Mouse (Mus musculus) mature B cell (primary cell): ENCODE measurements around the gene Lgals3bp.

Source experiments
- in situ Hi-C: fragments of 300-500 bp; cut with MboI; formaldehyde crosslinking; loops from 2 replicates; pipeline ENCODE4 v1.14.3; 2019

The Lgals3bp gene

DNA sequence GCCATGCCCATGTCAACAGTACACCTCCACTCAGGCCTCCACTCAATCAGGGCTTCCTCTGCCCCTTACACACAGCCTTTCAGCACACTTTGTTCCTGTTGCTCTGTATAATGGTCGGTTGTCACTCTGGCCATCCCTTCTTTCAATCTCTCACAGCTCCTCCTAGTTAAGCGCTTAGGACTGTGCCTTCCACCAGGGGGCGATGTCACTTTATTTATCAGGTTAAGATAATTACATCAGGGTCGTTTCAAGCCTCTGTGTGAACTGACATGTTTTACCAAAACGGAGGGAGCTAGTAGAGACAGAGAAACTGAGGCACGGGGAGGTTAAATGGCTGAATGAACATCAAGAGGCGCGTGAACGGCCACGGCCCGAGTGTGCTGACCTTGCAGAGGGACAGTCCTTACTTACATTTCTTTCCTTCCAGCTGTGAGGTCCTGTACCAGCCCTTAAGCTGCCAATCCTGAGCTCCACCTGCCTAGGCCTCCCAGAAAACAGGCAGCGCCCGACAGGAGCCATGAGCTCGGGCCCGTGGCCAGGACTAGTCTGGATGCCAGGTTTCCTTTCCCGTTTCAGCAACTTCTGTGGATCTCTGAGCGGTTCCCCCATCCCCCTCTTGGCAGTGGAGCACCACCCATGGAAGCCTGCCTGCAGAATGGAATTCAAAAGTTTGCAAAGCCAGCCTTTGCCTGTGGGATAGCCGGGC, 21.5 kb upstream of the Lgals3bp start:
- in situ Hi-C loops, result no loop called here

- in situ Hi-C loops, result no loop called here
Observed at GRCm38 (mm10) chr11:118420261-118420660, 18.4 kb upstream of the Lgals3bp start.

- in situ Hi-C loops, result no loop called here
Observed at GRCm38 (mm10) chr11:118418834-118419504, 17.1 kb upstream of the Lgals3bp start, which contains the start of gene Cant1. Cant1 (minus strand) TSS chr11:118419086.

GRCm38 (mm10) chr11:118418442-118418833, 16.5 kb upstream of the Lgals3bp start:
- in situ Hi-C loops, result no loop called here

DNA sequence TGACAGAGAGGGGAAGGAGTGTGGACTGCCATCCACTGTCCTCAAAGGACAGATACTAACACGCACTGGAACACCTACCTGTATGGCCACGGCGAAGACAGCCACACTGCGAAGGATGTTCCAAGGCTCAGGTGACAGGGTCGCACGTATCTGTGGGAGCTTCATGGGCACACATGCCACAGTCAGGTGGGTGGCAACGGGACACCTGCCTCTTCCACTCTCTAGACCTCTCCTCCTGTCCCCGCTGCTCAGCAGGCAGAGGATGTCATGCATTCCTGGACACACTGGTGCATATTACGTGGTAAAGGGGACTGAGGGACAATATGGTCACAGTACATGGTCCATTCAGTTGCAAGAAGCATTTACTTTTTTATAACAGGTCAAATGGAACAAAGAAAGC, 15.6 kb upstream of the Lgals3bp start:
- in situ Hi-C loops, result no loop called here

DNA sequence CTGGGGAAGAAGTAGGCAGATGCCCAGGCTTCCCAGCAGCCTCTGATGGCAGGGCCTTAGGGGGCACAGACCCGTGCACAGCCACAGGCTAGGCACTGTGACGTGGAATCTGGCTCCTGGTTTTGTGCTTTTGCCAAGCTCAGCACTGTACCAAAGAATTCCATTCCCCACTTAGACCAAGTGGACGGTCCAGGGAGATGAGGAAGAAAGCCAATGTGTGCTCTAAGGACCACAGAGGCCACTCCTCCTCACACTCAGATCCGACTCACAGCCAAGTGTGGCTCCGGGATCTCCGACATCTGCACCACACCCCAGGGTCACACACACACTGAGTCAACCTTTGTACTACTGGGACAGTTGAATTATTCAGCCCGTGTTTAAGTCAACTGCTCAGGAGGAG, 14.2 kb upstream of the Lgals3bp start:
- in situ Hi-C loops, result no loop called here

- in situ Hi-C loops, result no loop called here
Observed at GRCm38 (mm10) chr11:118415630-118416029, 13.7 kb upstream of the Lgals3bp start.

DNA sequence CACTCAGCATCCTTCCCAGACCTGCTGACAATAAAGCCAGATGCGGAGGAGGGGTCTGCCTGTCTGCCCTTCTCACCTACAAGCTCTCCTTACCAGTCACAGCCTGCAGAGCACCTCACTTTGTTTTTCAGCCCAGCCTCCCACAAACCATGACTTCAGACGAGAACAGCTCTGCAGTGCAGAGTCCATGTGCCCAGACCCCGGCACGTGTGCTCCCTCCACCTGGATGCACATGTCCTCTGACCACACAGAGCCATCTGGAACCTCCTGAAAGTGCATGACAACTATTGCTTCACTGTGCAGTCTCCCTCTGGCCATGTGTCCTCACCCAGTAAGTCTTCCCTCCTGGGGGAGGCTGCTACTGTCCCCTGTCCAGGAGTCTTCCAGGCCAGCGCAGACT, 12.4 kb upstream of the Lgals3bp start:
- in situ Hi-C loops, result no loop called here

- in situ Hi-C loops, result no loop called here
Observed at GRCm38 (mm10) chr11:118413055-118413454, 11.2 kb upstream of the Lgals3bp start.

DNA sequence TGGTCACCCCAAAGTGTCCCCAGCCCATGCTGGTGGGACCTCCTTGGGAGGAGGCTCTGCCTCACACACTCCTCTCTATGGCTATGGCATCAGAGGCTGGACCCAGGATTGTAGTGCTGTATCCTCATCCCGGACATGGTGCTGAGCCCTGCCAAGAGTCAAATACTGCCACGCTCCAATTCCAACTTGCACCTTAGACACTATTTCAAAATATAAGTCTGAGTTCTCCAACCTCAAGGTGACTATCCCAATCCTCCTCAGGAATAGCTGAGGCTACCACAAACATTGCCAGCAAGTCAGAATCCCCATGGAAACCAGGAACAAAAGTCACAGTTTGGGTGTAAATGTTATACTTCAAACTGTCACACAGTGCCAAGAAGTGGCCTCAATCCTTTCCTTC, 10.7 kb upstream of the Lgals3bp start:
- in situ Hi-C loops, result no loop called here

DNA sequence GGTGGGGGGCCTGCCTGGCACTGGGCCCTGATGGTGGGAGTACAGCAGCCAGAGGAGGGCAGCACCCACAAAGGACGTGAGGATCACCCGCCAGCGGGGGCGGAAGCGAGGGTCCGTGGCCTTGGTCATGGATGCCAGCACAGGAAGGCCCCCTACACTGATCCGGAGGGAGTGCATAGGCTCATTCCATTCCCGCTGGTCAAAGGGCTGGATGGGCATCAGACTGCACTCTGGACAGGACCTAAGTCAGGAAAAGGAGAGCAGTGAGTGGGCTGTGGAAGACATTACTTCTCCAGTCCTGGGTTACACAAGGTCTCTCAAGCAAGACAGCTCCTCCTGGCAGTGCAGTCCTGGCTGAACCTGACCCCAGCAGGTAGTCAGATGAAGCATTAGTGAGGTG, 9.4 kb upstream of the Lgals3bp start:
- in situ Hi-C loops, result no loop called here

DNA sequence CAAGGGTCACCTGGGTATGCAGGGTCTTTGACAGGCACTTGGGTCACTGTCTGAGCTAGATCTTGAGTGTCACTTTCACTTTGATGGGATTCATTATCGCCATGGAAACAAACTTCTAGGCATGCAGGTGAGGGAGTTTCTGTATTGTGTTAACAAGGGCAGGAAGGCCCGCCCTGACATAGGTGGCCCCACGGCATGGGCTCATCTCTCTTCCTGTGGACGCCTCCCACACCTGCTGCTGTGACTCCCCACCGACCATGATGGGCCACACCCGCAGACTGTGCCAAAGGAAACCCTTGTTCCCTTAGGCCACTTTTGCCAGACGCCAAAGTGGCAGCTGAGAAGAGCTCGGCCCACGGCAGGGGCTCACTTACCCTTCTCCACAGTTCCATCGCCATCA, 8.6 kb upstream of the Lgals3bp start:
- in situ Hi-C loops, result no loop called here

DNA sequence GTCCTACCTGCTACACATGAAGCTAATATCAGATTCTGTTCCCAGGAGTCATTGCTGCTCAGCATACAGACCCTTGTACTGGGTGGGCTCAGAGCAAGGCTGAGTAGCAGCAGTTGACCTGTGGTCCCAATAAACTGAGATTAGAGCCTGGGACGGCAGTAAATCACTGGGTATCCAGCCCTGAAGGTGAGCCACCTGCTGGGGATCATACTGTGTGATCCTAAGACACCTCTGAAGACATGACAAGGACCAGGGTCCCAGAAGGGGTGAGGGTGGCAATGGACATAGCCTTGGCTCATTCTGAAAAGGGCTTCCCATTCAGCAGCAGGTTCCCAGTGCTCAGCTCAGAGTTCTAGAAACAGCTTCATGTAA, 8.2 kb upstream of the Lgals3bp start:
- in situ Hi-C loops, result no loop called here

DNA sequence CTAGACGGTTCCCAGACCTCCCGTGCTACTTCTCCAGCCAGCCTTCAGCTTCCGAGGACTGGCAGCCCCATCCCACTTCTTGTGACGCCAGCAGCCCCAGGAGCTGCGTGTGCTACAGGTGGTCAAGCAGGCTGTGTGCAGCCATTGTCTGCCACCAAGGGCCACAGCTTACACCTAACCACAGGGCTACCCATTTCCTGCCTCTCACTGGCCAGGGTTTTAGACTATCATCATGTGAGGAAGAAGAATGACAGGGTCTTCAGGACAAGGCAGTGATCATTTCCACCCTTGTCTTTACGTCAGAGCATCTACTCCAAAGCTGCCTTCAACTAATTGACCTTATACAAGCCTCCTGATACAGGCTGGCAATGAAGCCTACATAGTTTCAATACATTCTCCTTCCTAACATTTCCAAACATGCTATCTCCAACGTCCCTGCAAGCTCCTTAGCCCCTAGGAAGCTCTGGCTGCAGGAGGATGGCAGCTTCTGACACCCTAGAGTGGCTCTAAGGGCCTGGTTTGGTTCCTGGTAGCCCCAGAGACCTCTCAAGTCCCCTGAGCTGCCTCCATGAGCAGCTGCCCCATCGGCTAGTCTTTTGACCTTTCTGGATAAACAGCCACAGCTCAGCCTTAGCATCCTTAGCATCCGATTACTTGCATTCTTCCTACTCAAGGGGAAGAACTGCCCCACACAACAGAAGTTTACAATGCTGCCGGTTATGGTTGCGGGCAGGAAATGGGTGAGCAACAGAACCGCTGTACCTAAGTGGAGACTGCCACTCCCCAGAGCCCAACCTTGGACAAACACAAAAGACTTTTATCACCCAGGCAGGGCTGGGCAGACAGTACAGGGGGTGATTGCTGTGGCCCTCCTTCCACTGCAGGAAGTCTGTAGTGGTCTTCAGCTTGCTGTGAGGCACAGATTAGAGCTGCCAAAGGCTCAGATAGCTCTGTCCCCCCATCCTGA, 7.5 kb upstream of the Lgals3bp start:
- in situ Hi-C loops, result no loop called here

- in situ Hi-C loops, result no loop called here
Observed at GRCm38 (mm10) chr11:118408051-118408740, 6.3 kb upstream of the Lgals3bp start.

- in situ Hi-C loops, result no loop called here
Observed at GRCm38 (mm10) chr11:118407318-118407910, 5.5 kb upstream of the Lgals3bp start.

- in situ Hi-C loops, result no loop called here
Observed at GRCm38 (mm10) chr11:118406521-118406920, 4.6 kb upstream of the Lgals3bp start.

GRCm38 (mm10) chr11:118405311-118405710, 3.4 kb upstream of the Lgals3bp start:
- in situ Hi-C loops, result no loop called here

DNA sequence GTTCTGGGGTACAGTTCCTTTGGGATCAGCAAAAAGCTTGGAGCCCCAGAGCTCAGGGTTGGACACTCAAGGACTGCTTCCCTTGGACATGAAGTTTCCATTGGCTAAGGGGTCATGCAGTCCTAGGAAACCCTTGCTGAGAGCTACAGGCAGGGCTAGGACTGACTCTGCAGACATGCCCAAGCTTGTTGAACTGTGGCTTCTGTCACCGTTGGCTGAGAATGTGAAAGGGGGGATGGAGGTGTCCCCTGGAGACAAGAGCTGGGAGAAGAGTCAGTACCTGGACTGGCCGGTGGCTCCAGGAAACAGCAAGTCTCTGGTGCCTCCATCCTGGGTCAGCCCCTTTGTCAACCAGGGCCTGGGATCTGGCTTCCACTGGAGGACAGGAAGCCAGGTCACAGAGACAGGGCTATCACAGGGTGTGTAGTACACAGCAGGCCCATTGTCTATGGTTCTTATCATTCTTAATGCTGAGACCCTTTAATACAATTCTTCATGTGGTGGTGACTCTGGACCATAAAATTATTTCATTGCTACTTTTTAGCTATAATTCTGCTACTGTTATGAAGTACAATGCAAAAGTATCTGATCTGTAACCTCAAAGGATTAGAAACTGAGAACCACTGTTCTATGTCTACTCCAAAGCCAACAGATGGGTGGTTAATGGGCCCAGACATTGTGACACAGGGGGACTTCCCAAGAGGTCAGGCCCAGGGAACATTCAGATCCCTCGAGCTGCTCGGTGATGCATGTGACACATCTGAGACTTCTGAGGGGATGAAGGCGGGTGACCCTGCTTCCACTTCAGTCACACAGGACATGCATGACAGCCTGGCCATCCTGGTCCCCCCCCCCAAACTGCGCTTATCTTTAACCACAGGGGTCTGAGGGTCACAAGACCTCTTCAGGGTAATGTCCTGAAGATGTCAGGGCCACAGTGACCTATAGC, 2.3 kb upstream of the Lgals3bp start:
- in situ Hi-C loops, result no loop called here

DNA sequence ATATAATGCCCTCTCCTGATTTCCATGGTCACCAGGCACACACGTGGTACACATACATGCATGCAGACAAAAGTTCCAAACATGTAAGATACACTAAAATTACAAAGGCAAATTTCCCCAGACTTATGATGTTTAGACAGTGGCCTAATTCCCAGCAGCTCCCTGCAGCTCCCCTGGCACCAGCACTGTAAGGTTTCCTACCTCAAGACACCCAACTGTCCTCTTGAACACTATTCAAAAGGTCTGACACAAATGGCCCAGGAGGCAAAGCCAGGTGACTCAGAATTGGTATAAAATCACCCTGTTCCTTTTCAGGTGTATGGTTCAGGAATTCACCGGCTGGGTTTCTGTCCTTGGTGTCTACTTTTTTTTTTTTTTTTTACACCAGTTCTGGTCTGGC, 1.3 kb upstream of the Lgals3bp start:
- in situ Hi-C loops, result no loop called here
